Mouse (Mus musculus): ENCODE measurements at regions not wholly inside any gene's neighbourhood (a gene's known extent, or its start where the extent isn't known, plus 50 kb on each side); places are given as distances from the start of the nearest gene placed in this dataset.

GRCm38 (mm10) chr13:20728064-20728463 is 65.8 kb upstream of the Aoah start:
- H3K27ac ChIP-seq (ENCODE audit: control insufficient read depth, low read depth, low read length) = no peak overlapping the region
- no peak for TF ChIP-seq POLR2A (IDR thresholded peaks at IDR 0.05; ENCODE audit: control insufficient read depth in 1 of 2, insufficient read depth in 1 of 2, low read depth in 1 of 2, low read length in 2 of 2, poor library complexity in 1 of 2)
- TF ChIP-seq USF1 (IDR thresholded peaks at IDR 0.05; ENCODE audit: low read depth, low read length) = no peak
- no peak for TF ChIP-seq UBTF (IDR thresholded peaks at IDR 0.05; ENCODE audit: borderline replicate concordance, insufficient read depth, low read depth, low read length)
- TF ChIP-seq ETS1 (IDR thresholded peaks at IDR 0.05; ENCODE audit: low read depth, low read length) = no peak
- no peak for TF ChIP-seq RAD21 (IDR thresholded peaks at IDR 0.05; ENCODE audit: low read depth, low read length)
- TF ChIP-seq EP300 (IDR thresholded peaks at IDR 0.05; ENCODE audit: low read depth in 1 of 2, low read length in 2 of 2) = no peak
- TF ChIP-seq HCFC1 (IDR thresholded peaks at IDR 0.05; ENCODE audit: low read depth, low read length) = no peak
- TF ChIP-seq GATA1 (IDR thresholded peaks at IDR 0.05; ENCODE audit: low read depth, low read length) = no peak
- no peak for TF ChIP-seq MAZ (IDR thresholded peaks at IDR 0.05; ENCODE audit: low read depth, low read length)
- no peak for TF ChIP-seq CTCF (IDR thresholded peaks at IDR 0.05 in 2 of 3, conservative IDR thresholded peaks at IDR 0.05 in 1 of 3; ENCODE audit: control insufficient read depth in 1 of 3, insufficient read depth in 1 of 3, low read depth in 2 of 3, low read length in 3 of 3, poor library complexity in 1 of 3, severe bottlenecking in 1 of 3)
- TF ChIP-seq USF2 (IDR thresholded peaks at IDR 0.05; ENCODE audit: borderline replicate concordance in 1 of 2, insufficient read depth in 1 of 2, low read depth in 1 of 2, low read length in 2 of 2) = no peak
- TF ChIP-seq ZC3H11A (IDR thresholded peaks at IDR 0.05; ENCODE audit: low read depth, low read length) = no peak
- TF ChIP-seq SIN3A (IDR thresholded peaks at IDR 0.05; ENCODE audit: low read length) = no peak
- no peak for TF ChIP-seq TCF12 (IDR thresholded peaks at IDR 0.05; ENCODE audit: low read depth, low read length)
- no peak for TF ChIP-seq BHLHE40 (IDR thresholded peaks at IDR 0.05; ENCODE audit: borderline replicate concordance, low read depth, low read length)
- no peak for TF ChIP-seq NELFE (IDR thresholded peaks at IDR 0.05; ENCODE audit: low read depth, low read length)
- no peak for TF ChIP-seq NRF1 (IDR thresholded peaks at IDR 0.05; ENCODE audit: insufficient read depth, low read depth, low read length, poor library complexity, severe bottlenecking)
- TF ChIP-seq MYC (IDR thresholded peaks at IDR 0.05; ENCODE audit: low read depth, low read length) = no peak
- no peak for TF ChIP-seq ELF1 (IDR thresholded peaks at IDR 0.05; ENCODE audit: low read depth, low read length)
- H3K36me3 ChIP-seq (ENCODE audit: control insufficient read depth in 1 of 2, insufficient read depth in 2 of 2, low read length in 2 of 2) = no peaks in the 10 kb centered on the region
- no peak overlapping the region for H3K4me3 ChIP-seq (ENCODE audit: control insufficient read depth in 1 of 2, insufficient read depth in 1 of 2, low read depth in 2 of 2, low read length in 2 of 2)
- no peak for DNase-seq (ENCODE audit: low read depth, low spot score)
- no peaks in the 10 kb centered on the region for H3K79me2 ChIP-seq (ENCODE audit: control insufficient read depth, insufficient read depth, low read length, poor library complexity)
- H3K9ac ChIP-seq (ENCODE audit: control insufficient read depth, low read depth, low read length, poor library complexity, severe bottlenecking) = no peak overlapping the region
- H3K4me1 ChIP-seq (ENCODE audit: control insufficient read depth in 1 of 2, insufficient read depth in 2 of 2, low read length in 2 of 2) = no peaks in the 10 kb centered on the region
- H3K9me3 ChIP-seq (replicated peaks; ENCODE audit: insufficient read depth, low read length) = no peaks in the 10 kb centered on the region
- H3K27me3 ChIP-seq (ENCODE audit: control insufficient read depth in 1 of 2, insufficient read depth in 2 of 2, low read length in 2 of 2) = no peaks in the 10 kb centered on the region

- Histone ChIP-seq H3K36me3 (ENCODE audit: control insufficient read depth in 1 of 2, insufficient read depth in 2 of 2, low read length in 2 of 2) (no peaks in the 10 kb centered on the region), H3K27me3 (ENCODE audit: control insufficient read depth in 1 of 2, insufficient read depth in 2 of 2, low read length in 2 of 2) (no peaks in the 10 kb centered on the region), H3K79me2 (ENCODE audit: control insufficient read depth, insufficient read depth, low read length, poor library complexity) (no peaks in the 10 kb centered on the region), H3K9ac (ENCODE audit: control insufficient read depth, low read depth, low read length, poor library complexity, severe bottlenecking) (no peak overlapping the region), H3K27ac (ENCODE audit: control insufficient read depth, low read depth, low read length) (no peak overlapping the region), H3K4me3 (ENCODE audit: control insufficient read depth in 1 of 2, insufficient read depth in 1 of 2, low read depth in 2 of 2, low read length in 2 of 2) (no peak overlapping the region), H3K9me3 (replicated peaks; ENCODE audit: insufficient read depth, low read length) (no peaks in the 10 kb centered on the region), H3K4me1 (ENCODE audit: control insufficient read depth in 1 of 2, insufficient read depth in 2 of 2, low read length in 2 of 2) (no peaks in the 10 kb centered on the region)
- TF ChIP-seq MEF2A (IDR thresholded peaks at IDR 0.05; ENCODE audit: extremely low read depth, insufficient replicate concordance, low read depth, low read length, poor library complexity, severe bottlenecking) = no peak
- no peak for TF ChIP-seq MYC (IDR thresholded peaks at IDR 0.05; ENCODE audit: low read depth, low read length)
- no peak for TF ChIP-seq NRF1 (IDR thresholded peaks at IDR 0.05; ENCODE audit: insufficient read depth, low read depth, low read length, poor library complexity, severe bottlenecking)
- no peak for TF ChIP-seq JUND (IDR thresholded peaks at IDR 0.05; ENCODE audit: low read depth, low read length)
- no peak for DNase-seq (ENCODE audit: low read depth, low spot score)
Measured at GRCm38 (mm10) chr13:20733046-20733445, 60.9 kb upstream of the Aoah start.
